Mouse (Mus musculus) NIH3T3 (cell line): ENCODE data around the gene Cfap221.
A peak's percentile ranks its signal among the peaks of the same experiment; 100 is the strongest.

Experiments used
- DNase-seq: peaks from one replicate; pipeline ENCODE4 v3.0.0-alpha.2; 2012; ENCODE audit warnings: low read depth

Cfap221 gene

GRCm38 (mm10) chr1:119996798-119997581, at the start of gene Cfap221:
TSS of gene Cfap221 (minus strand) at chr1:119997234.
- peak; percentile 55 for DNase-seq

- no peak for DNase-seq
These were observed 47.5 kb upstream of the Cfap221 start for GRCm38 (mm10) chr1:120044584-120044983.

DNA sequence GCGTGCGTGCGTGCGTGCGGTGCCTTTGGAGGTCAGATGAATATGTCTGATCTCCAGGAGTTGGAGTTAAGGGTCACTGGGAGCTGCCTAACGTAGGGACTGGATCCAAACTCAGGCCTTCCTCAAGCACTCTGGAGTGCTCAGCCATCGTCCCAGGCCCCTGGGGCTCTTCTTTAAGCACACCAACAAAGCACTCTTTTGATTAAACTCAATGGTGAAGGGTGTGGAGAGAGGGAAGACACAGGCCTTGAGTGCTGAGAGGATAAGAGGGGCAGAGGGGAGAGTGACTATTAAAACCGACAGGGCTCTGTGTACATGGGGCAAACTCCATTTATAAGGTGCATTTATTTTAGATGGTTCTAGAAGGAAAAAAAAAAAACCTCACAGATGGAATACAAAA, 45.4 kb upstream of the Cfap221 start:
- DNase-seq: no peak

GRCm38 (mm10) chr1:120038594-120038993, 41.6 kb upstream of the Cfap221 start:
- no peak for DNase-seq

- peak; percentile 20 for DNase-seq
These were observed 40.1 kb upstream of the Cfap221 start for GRCm38 (mm10) chr1:120037021-120037683.

DNA sequence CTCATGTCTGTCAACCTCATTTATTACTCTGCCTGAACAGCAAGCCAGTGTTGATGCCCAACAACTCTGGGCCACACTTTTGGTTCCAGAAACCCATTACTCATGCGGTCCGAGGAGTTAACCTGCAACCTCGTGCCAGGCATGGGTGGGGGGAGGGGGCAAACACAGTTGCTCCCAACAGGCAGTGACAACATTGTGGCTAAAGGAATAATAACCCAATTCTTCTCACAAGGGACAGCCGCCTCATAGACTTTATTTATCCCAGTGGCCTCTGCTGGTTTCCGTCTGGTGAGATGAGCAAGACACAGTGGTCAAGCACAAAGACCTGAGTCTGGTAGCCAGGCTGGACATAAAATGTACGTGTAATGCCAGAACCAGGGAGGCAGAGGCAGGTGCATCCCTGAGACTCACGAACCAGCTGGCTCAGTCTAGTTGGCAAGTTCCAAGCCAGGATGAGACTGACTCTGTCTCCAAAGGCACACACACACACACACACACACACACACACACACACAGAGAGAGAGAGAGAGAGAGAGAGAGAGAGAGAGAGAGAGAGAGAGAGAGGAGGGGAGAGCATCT, 38.5 kb upstream of the Cfap221 start:
- DNase-seq: no peak

GRCm38 (mm10) chr1:120034793-120035192, 37.8 kb upstream of the Cfap221 start:
- DNase-seq: no peak

- no peak for DNase-seq
These were observed 36.4 kb upstream of the Cfap221 start for GRCm38 (mm10) chr1:120033469-120033854.

DNA sequence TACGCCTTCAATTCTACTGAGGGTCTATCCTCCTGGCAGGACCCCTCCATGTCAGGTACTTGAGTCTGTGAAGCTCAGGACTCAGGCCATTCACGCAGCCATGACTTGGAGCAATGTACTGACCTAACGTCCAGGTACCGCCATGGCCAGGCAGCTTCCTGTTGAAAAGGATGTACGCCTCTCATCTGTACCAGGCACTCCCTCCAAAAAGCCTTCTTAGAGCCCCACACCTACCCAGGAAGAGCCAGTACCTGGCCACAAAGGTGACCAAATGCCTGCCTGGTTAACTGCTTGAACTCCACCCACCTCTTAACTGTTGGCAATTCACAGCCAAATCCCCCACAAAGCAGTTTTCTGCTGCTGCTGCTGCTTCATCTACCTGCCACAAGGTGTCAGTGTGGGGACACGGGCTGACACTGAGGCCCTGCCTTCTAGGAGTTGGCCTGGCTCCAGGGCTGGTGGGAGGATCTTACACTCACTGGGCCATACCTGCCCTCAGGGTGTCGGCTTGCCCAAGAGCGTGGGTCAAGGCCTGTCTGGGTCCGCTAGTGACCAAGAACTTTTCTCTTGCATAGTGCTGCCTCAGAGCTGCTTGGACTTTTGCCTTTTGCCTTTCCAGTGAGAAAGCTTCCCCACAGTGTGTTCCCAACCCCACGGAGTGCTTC, 35.9 kb upstream of the Cfap221 start:
- DNase-seq: peak; percentile 91

GRCm38 (mm10) chr1:120030474-120030873, 33.4 kb upstream of the Cfap221 start:
- no peak for DNase-seq

DNA sequence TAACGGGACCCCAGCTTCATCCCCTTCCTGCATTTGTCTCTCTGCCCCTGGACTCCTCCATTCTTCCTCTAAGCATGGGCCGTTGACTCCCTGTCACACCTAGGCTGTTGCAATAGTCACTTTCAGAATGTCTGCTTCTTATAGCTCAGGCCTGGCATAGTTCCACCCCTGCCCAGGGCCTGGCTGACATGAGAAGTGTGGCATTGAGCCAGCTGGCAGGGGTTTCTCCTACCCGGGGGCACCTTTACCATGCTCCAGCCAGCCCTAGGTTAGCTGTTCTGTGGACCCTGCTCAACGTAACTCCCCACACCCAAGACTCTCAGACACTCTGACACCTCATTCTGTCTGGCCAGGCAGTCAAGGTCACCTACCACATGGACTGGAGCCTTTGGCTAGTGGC, 30.7 kb upstream of the Cfap221 start:
- DNase-seq: peak; percentile 22

DNA sequence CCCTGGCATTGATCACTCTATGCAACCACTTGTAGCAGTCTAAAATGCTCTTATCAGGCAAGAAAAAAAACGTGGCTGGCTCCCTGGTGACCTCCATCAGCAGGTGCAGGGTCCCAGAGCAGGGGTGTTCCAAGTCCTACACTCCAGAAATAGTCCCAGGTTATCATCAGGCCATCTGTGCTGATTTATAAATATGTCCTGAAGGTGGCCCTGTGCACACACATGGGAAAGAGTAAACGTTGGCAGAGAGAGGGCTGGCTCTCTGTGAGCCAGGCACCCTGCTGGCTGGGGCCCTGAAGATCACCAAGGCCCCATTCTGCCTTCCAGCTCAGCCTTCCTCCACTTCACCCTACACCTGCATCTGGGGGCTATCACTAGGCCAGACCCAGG, 28.0 kb upstream of the Cfap221 start:
- no peak for DNase-seq

DNA sequence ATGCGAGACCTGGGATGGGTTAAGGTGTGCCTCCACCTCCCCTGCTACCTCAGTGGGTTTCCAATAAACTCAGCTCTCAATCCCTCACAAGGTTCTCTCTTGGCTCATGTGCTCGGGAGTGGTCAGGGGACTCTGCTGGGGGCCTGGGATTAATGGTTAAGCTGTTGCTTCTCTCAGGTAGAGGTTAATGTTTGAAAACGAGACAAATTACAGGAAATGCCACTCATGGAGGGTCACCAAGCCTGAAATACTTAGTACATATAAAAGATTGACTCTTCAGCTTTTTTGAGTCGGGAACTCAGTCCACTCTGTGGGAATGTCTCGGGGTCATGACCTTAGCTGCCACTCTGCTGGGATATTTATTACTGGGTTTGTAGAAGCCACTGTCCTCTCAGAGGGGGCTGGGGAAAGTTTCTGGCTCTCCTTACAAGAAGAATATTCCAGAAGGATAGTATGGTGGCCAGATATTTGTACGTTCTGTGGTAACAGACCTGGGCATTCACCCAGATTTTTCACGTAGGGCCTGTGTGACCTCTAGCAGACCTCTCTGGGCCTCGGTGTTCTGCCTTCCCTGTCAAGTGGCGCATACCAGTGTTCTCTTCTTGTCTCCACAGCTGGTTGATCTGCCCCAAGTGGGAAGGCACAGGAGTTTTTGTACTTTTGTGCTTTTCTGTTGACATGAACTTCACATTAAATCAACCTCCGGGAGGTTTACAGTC, 27.5 kb upstream of the Cfap221 start:
- no peak for DNase-seq

GRCm38 (mm10) chr1:120021951-120022350, 24.9 kb upstream of the Cfap221 start:
- DNase-seq: no peak

GRCm38 (mm10) chr1:120020322-120020897, 23.4 kb upstream of the Cfap221 start:
- DNase-seq: no peak

GRCm38 (mm10) chr1:120019428-120019827, 22.4 kb upstream of the Cfap221 start:
- DNase-seq: no peak

DNA sequence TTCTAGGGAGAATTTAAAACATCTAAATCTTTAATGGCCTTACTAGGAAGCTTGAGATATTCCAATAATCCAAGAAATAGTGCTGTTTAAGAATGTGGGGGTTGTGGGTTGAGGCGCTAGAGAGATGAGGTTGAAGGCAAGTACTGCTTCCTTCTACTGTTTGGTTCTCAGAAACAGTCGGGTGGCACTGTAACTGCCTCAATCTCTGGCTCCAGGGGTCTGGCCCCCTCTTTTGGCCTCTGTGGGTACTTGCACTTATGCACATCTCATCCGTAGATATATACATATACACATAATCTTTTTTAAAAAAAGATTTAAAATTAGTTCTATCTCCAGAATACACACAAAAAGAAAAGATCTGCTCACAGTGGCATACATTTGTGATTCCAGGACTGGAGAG, 21.9 kb upstream of the Cfap221 start:
- no peak for DNase-seq

- peak; percentile 11 for DNase-seq
These were observed 19.2 kb upstream of the Cfap221 start for GRCm38 (mm10) chr1:120016240-120016639.

DNA sequence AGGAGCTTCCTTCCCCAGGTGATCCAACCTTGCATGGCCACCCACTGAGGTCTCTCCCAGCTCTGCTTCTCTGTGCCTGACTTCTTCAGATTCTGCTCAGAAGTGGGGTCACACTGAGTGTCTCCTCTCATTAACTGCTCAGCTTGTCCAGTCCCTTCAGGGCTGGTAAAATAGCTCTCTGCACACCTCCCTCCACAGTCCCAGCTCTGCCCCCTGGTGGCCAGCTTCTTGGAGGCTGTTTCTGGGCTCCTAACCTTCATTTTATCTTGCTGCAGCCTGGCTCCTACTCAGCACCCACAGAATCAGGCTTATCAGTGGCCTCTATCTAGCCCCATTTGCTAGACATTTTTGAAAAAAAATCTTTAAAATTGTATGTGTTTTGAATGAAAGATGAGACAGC, 16.1 kb upstream of the Cfap221 start:
- peak; percentile 78 for DNase-seq

- DNase-seq: no peak
These were observed 15.6 kb upstream of the Cfap221 start for GRCm38 (mm10) chr1:120012638-120013037.

DNA sequence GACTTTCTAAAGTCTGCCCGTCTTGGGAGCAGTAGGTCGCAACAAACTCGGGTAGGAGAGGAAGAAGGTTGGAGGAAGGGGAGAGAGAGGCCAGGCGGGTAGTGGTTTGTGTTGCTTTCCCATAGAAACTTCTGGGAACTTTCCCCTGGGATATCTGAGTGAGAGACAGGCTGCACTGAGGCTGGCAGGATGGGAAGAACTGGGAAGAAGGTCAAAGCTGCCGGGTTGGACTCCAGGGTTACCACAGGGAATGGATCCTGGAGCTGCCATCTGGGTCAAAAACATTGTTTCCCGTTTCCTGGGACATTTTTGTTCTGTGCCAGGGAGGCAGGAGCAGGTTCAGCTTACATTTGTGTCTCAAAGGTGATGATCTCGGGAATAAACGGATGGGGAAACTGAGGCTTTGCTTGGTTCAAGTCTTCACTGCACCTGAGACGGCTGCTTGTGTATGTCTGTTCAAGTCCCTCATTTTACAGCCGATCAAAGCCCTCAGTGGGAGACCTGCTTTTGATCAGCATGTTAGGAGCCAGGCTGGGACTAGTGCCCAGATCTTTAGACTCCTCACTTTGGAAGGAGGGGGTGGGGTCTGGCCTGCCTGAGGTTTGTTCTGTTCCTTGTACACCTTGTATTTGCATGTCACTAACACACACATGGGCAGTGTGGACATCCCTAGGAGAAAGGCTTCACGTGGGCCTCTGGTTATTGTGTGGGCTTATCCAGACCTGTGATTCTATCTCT, 11.0 kb upstream of the Cfap221 start:
- DNase-seq: no peak
